Mouse (Mus musculus) lung, postnatal 0 days (tissue): Measurements from ENCODE around the gene Bloc1s1. TPM values are rescaled to one million over a fixed set of nuclear protein-coding genes. Genes with fewer than 3 reads are reported as not detected.

Experiments used
- ATAC-seq: fragments of 200-750 bp; cut with Nextera tagmentation; 2 replicates; pipeline ENCODE4 v1.8.0; 2017; ENCODE audit warnings: moderate library complexity
- DNase-seq: peaks from one replicate; pipeline ENCODE4 v3.0.0-alpha.2; 2016; ENCODE audit warnings: low spot score
- H3K27ac ChIP-seq: fragments of 300-500 bp; sonication (generic); 2 replicates; pipeline ENCODE4 v1.5.1; 2014; ENCODE audit warnings: antibody characterized with exemption, mild to moderate bottlenecking, low read length, mixed read lengths
- H3K27me3 ChIP-seq: fragments of 300-500 bp; sonication (generic); replicated peaks from 2 replicates; pipeline ENCODE4 v1.6.1; 2014; ENCODE audit warnings: low read length, mixed read lengths; ENCODE audit not compliant: insufficient read depth
- H3K36me3 ChIP-seq: fragments of 300-500 bp; sonication (generic); 2 replicates; pipeline ENCODE4 v1.6.1; 2014; ENCODE audit warnings: low read length, mixed read lengths; ENCODE audit not compliant: insufficient read depth
- H3K4me1 ChIP-seq: fragments of 300-500 bp; sonication (generic); 2 replicates; pipeline ENCODE4 v1.6.1; 2014; ENCODE audit warnings: antibody characterized with exemption, low read depth, low read length, mixed read lengths; ENCODE audit not compliant: insufficient read depth
- H3K4me2 ChIP-seq: fragments of 300-500 bp; sonication (generic); replicated peaks from 2 replicates; pipeline ENCODE4 v1.6.1; 2014; ENCODE audit warnings: low read depth, mild to moderate bottlenecking, low read length, moderate library complexity, mixed read lengths
- H3K4me3 ChIP-seq: fragments of 300-500 bp; sonication (generic); 2 replicates; pipeline ENCODE4 v1.5.1; 2014; ENCODE audit warnings: low read depth, low read length
- H3K9ac ChIP-seq: fragments of 300-500 bp; sonication (generic); replicated peaks from 2 replicates; pipeline ENCODE4 v1.6.1; 2014; ENCODE audit warnings: low read depth, mild to moderate bottlenecking
- H3K9me3 ChIP-seq: fragments of 300-500 bp; sonication (generic); 2 replicates; pipeline ENCODE4 v1.6.1; 2016; ENCODE audit warnings: low read length, mixed read lengths
- CTCF ChIP-seq: IDR thresholded peaks from 2 replicates; pipeline ENCODE4 v1.5.1; 2016; ENCODE audit warnings: antibody characterized with exemption, mild to moderate bottlenecking
- EP300 ChIP-seq: IDR thresholded peaks from 2 replicates; pipeline ENCODE4 v1.6.1; 2016; ENCODE audit warnings: antibody characterized with exemption, mild to moderate bottlenecking, control low read depth
- WGBS: fragments of 180-500 bp; shearing (Covaris S2); extraction: QIAGEN DNeasy Blood & Tissue Kit; methylation state at CpG from one replicate; pipeline ENCODE4 v1.1.7; 2014; 5-methylcytosine and 5-hydroxymethylcytosine counted together
- polyA plus RNA-seq: library from polyadenylated mRNA; unstranded; fragments of >200 nt; fragmentation: Nextera tagmentation; extraction: Ambion mirVana; gene quantifications from 2 replicates; pipeline ENCODE4 v1.2.1, GENCODE M21; 2015

The Bloc1s1 gene
- polyA plus RNA-seq, 1 experiment from 2014 or later, result 243 TPM

DNA sequence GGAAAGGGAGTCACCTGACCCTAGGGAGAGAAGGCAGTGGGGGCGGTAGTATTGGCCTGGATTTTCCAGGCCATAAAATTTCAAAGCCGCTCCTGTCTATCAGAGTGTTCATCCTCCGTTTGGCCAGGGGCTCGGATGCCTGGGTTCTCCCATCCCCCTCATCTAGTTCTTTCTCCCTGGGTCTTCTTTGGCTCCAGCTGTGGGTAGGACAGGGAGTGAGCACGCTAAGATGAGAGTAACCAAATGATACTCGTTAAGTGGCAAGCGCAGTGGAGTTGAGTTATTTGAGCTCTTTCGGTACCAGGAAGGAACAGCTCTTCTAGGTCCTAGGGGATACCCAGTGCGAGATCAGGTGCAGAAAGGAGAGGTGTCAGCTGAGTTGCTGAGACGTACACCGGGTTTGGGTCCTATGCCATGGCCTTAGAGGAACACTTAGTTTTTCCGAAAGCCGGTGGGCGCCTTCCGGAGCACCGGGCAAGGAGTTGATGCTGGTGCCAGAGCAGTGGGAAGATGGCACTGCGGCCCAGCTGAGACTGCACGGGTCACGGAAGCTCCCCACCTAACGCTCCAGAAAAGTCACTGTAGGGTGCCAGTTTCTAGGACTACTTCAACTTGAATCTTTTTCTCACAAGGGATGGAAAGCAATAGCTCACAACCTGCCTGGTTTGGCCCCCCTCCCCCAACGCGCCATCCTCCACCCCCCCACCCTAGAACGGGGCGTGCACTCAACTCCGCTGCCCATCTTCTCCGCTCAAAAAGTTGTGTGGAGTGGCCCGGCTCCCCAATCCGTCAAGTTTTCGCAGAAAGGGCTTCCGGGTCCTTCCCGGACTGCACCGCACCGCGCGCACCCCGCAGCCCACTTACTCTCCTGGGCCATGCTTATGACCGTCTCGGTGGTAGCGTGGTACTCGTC, 33.2 kb downstream of the Bloc1s1 start:
- Histone ChIP-seq H3K9me3 (no peaks in the 10 kb centered on the region), H3K4me1 (peaks cover 4% of the 10 kb centered on the region; the same call in 1 of the 2 replicates), H3K4me3 (peak overlapping the region; percentile 53), H3K27ac (no peak overlapping the region), H3K27me3 (peaks cover 5% of the 10 kb centered on the region; the same call in 1 of the 2 replicates), H3K4me2 (peak overlapping the region; percentile 97), H3K9ac (peak overlapping the region; percentile 39; the same call in 1 of the 2 replicates), H3K36me3 (no peaks in the 10 kb centered on the region)
- ATAC-seq, result no peak
- TF ChIP-seq CTCF (no peak), EP300 (no peak)
- no peak for DNase-seq
- WGBS, result 1% methylated on average over 40 of the region's 40 CpGs

GRCm38 (mm10) chr10:128889846-128890245, 34.0 kb downstream of the Bloc1s1 start:
- WGBS, result 48% methylated on average over 2 of the region's 2 CpGs
- Histone ChIP-seq H3K36me3 (no peaks in the 10 kb centered on the region), H3K9me3 (no peaks in the 10 kb centered on the region), H3K4me1 (0 out of 2 replicates have a peak, but pooled peaks cover 4% of the 10 kb centered on the region), H3K9ac (no peak overlapping the region), H3K27me3 (peaks cover 5% of the 10 kb centered on the region; the same call in 1 of the 2 replicates), H3K27ac (no peak overlapping the region), H3K4me3 (no peak overlapping the region), H3K4me2 (no peak overlapping the region)
- TF ChIP-seq CTCF (no peak), EP300 (no peak)
- no peak for ATAC-seq
- no peak for DNase-seq

GRCm38 (mm10) chr10:128888941-128889827, 34.7 kb downstream of the Bloc1s1 start:
- H3K9ac ChIP-seq, result no peak overlapping the region
- H3K27ac ChIP-seq, result no peak overlapping the region
- WGBS, result 20% methylated on average over 5 of the region's 7 CpGs
- peaks cover 5% of the 10 kb centered on the region; the same call in 1 of the 2 replicates for H3K27me3 ChIP-seq
- H3K9me3 ChIP-seq, result no peaks in the 10 kb centered on the region
- H3K36me3 ChIP-seq, result no peaks in the 10 kb centered on the region
- peak overlapping the region; percentile 19; the same call in 1 of the 2 replicates for H3K4me2 ChIP-seq
- H3K4me1 ChIP-seq, result 0 out of 2 replicates have a peak, but pooled peaks cover 4% of the 10 kb centered on the region
- no peak for ATAC-seq
- DNase-seq, result peak; percentile 30
- TF ChIP-seq EP300, result no peak
- no peak for TF ChIP-seq CTCF
- H3K4me3 ChIP-seq, result no peak overlapping the region

GRCm38 (mm10) chr10:128882067-128882466, 41.8 kb downstream of the Bloc1s1 start:
- WGBS, result 91% methylated on average over 5 of the region's 5 CpGs
- no peaks in the 10 kb centered on the region for H3K9me3 ChIP-seq
- H3K9ac ChIP-seq, result no peak overlapping the region
- no peaks in the 10 kb centered on the region for H3K36me3 ChIP-seq
- no peak overlapping the region for H3K27ac ChIP-seq
- no peak overlapping the region for H3K4me2 ChIP-seq
- DNase-seq, result no peak
- TF ChIP-seq EP300 (no peak), CTCF (no peak)
- H3K4me3 ChIP-seq, result no peak overlapping the region
- no peaks in the 10 kb centered on the region for H3K4me1 ChIP-seq
- no peaks in the 10 kb centered on the region for H3K27me3 ChIP-seq
- no peak for ATAC-seq

DNA sequence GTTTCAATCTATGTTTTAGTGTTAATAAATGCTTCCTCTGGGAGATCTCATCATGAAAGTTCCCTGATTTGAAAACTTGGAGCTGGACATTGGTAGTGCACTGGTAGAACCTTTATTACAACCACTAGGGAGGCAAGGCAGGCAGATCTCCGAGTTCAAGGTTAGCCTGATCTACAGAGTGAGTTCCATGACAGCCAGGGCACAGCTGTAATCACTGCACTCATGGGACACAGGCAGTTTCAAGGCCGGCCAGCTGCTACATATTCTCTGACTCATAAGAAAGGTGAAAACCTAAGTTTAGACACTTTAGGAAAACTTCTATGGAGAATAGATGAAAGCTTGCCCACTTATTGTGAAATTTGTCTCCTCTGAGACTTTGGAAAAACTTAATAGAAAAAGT, 45.0 kb downstream of the Bloc1s1 start:
- no peak overlapping the region for H3K4me2 ChIP-seq
- H3K4me3 ChIP-seq, result no peak overlapping the region
- no peaks in the 10 kb centered on the region for H3K9me3 ChIP-seq
- WGBS, result 82% methylated on average over 2 of the region's 2 CpGs
- no peak overlapping the region for H3K9ac ChIP-seq
- no peak for DNase-seq
- no peak overlapping the region for H3K27ac ChIP-seq
- TF ChIP-seq CTCF, result no peak
- TF ChIP-seq EP300, result no peak
- ATAC-seq, result no peak; the same call in 1 of the 2 replicates
- H3K4me1 ChIP-seq, result no peaks in the 10 kb centered on the region
- H3K27me3 ChIP-seq, result no peaks in the 10 kb centered on the region
- peaks cover 3% of the 10 kb centered on the region; the same call in 1 of the 2 replicates for H3K36me3 ChIP-seq

DNA sequence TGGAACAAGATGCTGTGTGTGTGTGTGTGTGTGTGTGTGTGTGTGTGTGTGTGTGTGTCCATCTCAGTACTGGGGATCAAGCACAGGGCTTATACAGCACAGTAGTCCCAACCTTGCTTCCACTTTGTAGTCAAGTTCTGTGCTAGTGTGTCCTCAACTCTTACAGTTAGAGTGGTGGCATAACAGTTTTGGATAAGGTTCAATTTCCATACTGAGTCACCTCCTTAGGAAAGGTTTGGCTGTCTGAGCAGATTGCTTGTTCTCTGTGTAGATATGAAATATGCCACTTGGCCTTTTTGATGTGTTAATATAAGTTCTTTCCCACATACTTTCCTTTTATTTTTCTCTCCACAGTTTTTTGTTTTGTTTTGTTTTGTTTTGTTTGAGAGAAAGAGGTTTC, 45.5 kb downstream of the Bloc1s1 start:
- Histone ChIP-seq H3K4me1 (no peaks in the 10 kb centered on the region), H3K27me3 (no peaks in the 10 kb centered on the region), H3K9me3 (no peaks in the 10 kb centered on the region), H3K27ac (no peak overlapping the region), H3K4me2 (no peak overlapping the region), H3K36me3 (peaks cover 8% of the 10 kb centered on the region; the same call in 1 of the 2 replicates), H3K4me3 (no peak overlapping the region), H3K9ac (no peak overlapping the region)
- DNase-seq, result peak; percentile 73
- peak; percentile 76 for ATAC-seq
- TF ChIP-seq CTCF (no peak), EP300 (no peak)
